Mouse (Mus musculus): Measurements from ENCODE around the gene Gm11634. TPM values are rescaled to one million over a fixed set of nuclear protein-coding genes. Genes with fewer than 3 reads are reported as not detected.

Gm11634 gene
- not detected for polyA plus RNA-seq (2017; shearing (Covaris generic))

DNA sequence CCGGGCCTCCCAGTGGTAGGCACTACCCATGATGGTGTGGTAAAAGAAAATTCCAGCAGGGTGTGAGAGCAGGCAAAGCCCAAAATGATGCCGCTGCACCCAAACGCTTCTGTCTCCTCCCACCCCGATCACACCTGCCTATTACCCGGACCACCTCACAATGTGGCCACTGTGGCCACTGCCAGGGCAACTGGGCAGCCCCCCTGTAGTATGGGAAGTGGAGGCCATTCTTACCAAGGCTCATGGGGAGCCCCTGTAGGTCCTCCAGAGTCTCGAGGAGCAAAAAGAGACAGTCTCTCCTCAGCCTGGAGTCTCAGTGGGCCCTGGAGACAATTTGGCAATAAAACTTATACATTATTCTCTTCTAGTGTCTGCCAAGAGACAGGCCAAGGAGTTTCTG, at the start of gene Gm11634:
TSS of gene Gm11634 (minus strand) at position 101 of the 400 bp plus-strand sequence.

DNA sequence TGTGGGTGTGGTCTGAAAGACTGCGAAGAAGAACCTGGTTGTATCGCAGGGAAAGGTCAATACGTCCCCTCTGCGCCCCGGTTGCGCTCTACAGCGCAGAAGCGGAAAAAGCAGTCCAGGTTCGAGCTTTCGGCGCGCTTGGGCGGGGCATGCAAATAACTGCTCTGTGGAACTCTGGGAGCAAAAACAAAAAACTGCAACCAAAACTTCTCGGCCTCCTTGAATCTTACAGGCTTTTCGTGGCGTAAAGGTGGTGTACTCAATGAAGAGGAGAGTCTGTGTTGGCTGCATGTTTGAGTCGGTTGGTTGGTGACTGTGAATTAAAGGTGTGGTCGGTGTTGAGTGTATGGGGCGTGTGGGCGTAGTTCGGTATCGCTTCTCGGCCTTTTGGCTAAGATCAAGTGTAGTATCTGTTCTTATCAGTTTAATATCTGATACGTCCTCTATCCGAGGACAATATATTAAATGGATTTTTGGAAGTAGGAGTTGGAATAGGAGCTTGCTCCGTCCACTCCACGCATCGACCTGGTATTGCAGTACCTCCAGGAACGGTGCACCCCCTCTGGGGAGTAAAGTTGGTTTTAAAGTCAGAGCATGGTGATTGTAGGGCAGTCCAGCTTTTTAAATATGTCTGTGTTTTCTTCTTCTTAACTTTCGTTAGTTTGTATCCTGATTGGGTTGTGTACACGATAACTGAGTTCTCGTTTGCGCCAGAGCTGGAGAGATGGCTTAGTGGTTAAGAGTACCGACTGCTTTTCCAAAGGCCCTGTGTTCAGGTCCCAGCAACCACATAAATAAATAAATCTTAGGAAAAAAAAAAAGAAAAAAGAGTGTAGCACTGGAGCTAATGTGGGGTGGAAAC, 28.2 kb upstream of the Gm11634 start, which contains the start of gene Rdm1:
TSS of gene Rdm1 (plus strand) at position 201 of the 862 bp plus-strand sequence.

DNA sequence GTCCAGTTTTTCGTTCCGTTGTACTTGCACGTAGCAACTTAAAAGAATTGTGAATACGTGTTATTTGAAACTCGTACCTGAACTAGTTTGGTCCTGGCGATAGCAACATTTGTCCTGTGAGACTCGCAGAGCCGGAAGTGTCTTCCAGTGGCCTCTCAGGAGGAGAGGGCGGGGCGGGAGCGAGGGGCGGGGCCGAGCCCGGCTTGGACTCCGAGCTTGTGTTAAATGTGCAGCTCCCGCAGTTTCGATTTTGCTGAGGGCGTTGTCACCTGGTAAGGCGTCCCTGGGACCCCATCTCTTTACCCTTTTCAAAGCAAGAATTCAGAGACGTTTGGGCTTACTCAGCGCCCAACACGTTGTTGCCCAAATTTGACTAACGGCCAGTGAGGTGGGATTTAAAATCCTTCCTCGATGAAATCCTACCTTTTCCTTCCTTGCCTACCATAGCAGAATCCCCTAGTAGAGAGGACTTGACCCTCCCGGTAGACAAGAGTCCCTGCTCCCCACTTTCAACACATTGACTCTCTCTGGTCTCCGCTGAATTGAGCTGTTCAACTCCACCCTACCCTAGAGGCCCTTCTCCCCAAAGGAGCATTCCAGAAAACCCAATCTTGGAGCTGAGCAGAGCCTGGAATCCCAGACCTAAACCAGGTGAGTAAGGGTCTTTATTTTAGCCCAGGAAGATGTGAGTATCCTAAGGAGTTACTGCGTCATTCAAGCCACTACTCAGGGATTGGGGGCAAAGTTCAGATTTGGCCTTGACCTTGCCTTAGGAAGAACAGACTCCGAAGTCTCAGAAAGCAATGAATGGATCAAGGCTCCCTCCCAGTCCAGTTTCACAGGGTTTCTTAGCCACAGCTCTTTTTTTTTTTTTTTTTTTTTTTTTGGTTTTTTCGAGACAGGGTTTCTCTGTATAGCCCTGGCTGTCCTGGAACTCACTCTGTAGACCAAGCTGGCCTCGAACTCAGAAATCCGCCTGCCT, 16.7 kb downstream of the Gm11634 start, which contains the start of gene Tmem106a:
TSS of gene Tmem106a (plus strand) at position 189 of the 982 bp plus-strand sequence.

GRCm38 (mm10) chr11:101551751-101552475, 47.1 kb downstream of the Gm11634 start, which contains the start of the genes Brca1 and Nbr1:
Brca1 (minus strand) TSS chr11:101551955.
Nbr1 (plus strand) TSS chr11:101552149.

Other genes with a start within 250 kb of the Gm11634 start
- gene G6pc, start 231.7 kb downstream of the Gm11634 start, polyA plus RNA-seq (2017; shearing (Covaris generic)): not detected
- gene Aarsd1, start 181.6 kb downstream of the Gm11634 start, polyA plus RNA-seq (2017; shearing (Covaris generic)): 51.8 TPM
- 2.4 TPM for gene Gm27029, start 174.5 kb downstream of the Gm11634 start, polyA plus RNA-seq (2017; shearing (Covaris generic))
- gene Rundc1, start 174.2 kb downstream of the Gm11634 start, polyA plus RNA-seq (2017; shearing (Covaris generic)): 7.5 TPM
- gene Ptges3l, start 173.9 kb downstream of the Gm11634 start, polyA plus RNA-seq (2017; shearing (Covaris generic)): 0.94 TPM
- 395 TPM for gene Rpl27, start 157.0 kb downstream of the Gm11634 start, polyA plus RNA-seq (2017; shearing (Covaris generic))
- gene Ifi35, start 150.8 kb downstream of the Gm11634 start, polyA plus RNA-seq (2017; shearing (Covaris generic)): 215 TPM
- gene Rnd2, start 134.3 kb downstream of the Gm11634 start, polyA plus RNA-seq (2017; shearing (Covaris generic)): not detected
- gene Vat1, start 133.0 kb downstream of the Gm11634 start, polyA plus RNA-seq (2017; shearing (Covaris generic)): 0.38 TPM
- 3.9 TPM for gene Brca1, start 47.3 kb downstream of the Gm11634 start, polyA plus RNA-seq (2017; shearing (Covaris generic))
- 127 TPM for gene Nbr1, start 47.1 kb downstream of the Gm11634 start, polyA plus RNA-seq (2017; shearing (Covaris generic))
- gene Tmem106a, start 17.0 kb downstream of the Gm11634 start, polyA plus RNA-seq (2017; shearing (Covaris generic)): 11.4 TPM
- 74.8 TPM for gene Rdm1, start 27.9 kb upstream of the Gm11634 start, polyA plus RNA-seq (2017; shearing (Covaris generic))
- 2.1 TPM for gene Arl4d, start 66.3 kb upstream of the Gm11634 start, polyA plus RNA-seq (2017; shearing (Covaris generic))
- 66.9 TPM for gene Dhx8, start 133.7 kb upstream of the Gm11634 start, polyA plus RNA-seq (2017; shearing (Covaris generic))
- gene Etv4, start 186.1 kb upstream of the Gm11634 start, polyA plus RNA-seq (2017; shearing (Covaris generic)): not detected